Mouse (Mus musculus) limb, embryonic 14.5 days (tissue): ENCODE results near the gene Plekhm2. TPM values are rescaled to one million over a fixed set of nuclear protein-coding genes. Genes with fewer than 3 reads are reported as not detected.

Source experiments
- ATAC-seq: fragments of 200-750 bp; cut with Nextera tagmentation; 2 replicates; pipeline ENCODE4 v1.8.0; 2017; ENCODE audit warnings: low read depth, moderate number of reproducible peaks, moderate TSS enrichment; ENCODE audit not compliant: low FRiP score
- DNase-seq: peaks from one replicate; pipeline ENCODE4 v3.0.0-alpha.2; 2015; ENCODE audit warnings: low spot score
- H3K27ac ChIP-seq: fragments of 300-500 bp; sonication (generic); replicated peaks from 2 replicates; pipeline ENCODE4 v1.5.1; 2014; ENCODE audit warnings: low read depth, mild to moderate bottlenecking, low read length, moderate library complexity, mixed read lengths
- H3K27me3 ChIP-seq: fragments of 300-500 bp; sonication (generic); 2 replicates; pipeline ENCODE4 v1.6.1; 2014; ENCODE audit warnings: low read length, mixed read lengths; ENCODE audit not compliant: control insufficient read depth, insufficient read depth
- H3K36me3 ChIP-seq: fragments of 300-500 bp; sonication (generic); 2 replicates; pipeline ENCODE4 v1.6.1; 2014; ENCODE audit warnings: mild to moderate bottlenecking, low read length, moderate library complexity, mixed read lengths; ENCODE audit not compliant: control insufficient read depth, insufficient read depth
- H3K4me1 ChIP-seq: fragments of 300-500 bp; sonication (generic); 2 replicates; pipeline ENCODE4 v1.6.1; 2014; ENCODE audit warnings: antibody characterized with exemption, low read length, mixed read lengths; ENCODE audit not compliant: control insufficient read depth, insufficient read depth
- H3K4me2 ChIP-seq: fragments of 300-500 bp; sonication (generic); replicated peaks from 2 replicates; pipeline ENCODE4 v1.6.1; 2014; ENCODE audit warnings: low read depth, mild to moderate bottlenecking, low read length, moderate library complexity; ENCODE audit not compliant: severe bottlenecking
- H3K4me3 ChIP-seq: fragments of 300-500 bp; sonication (generic); replicated peaks from 2 replicates; pipeline ENCODE4 v1.5.1; 2014; ENCODE audit warnings: low read length
- H3K9ac ChIP-seq: fragments of 300-500 bp; sonication (generic); 2 replicates; pipeline ENCODE4 v1.6.1; 2014; ENCODE audit warnings: mild to moderate bottlenecking, low read depth, low read length, moderate library complexity; ENCODE audit not compliant: severe bottlenecking
- H3K9me3 ChIP-seq: fragments of 300-500 bp; sonication (generic); 2 replicates; pipeline ENCODE4 v1.6.1; 2016; ENCODE audit warnings: low read length; ENCODE audit not compliant: control insufficient read depth
- POLR2A ChIP-seq: fragments of 200-500 bp; IDR thresholded peaks from 2 replicates; pipeline ENCODE4 v1.8.0; 2012; ENCODE audit warnings: inconsistent platforms, mild to moderate bottlenecking, moderate library complexity, borderline replicate concordance; ENCODE audit not compliant: insufficient read depth, insufficient read length; ENCODE audit errors: extremely low read depth
- WGBS: fragments of 180-500 bp; shearing (Covaris S2); extraction: QIAGEN DNeasy Blood & Tissue Kit; methylation state at CpG from one replicate; pipeline ENCODE4 v1.1.7; 2014; 5-methylcytosine and 5-hydroxymethylcytosine counted together
- polyA plus RNA-seq, 2 experiments: library from polyadenylated mRNA; depleted of rRNA in 1 of 2; stranded (reverse) in 1 of 2; unstranded in 1 of 2; fragments of >200 nt; fragmentation: Nextera tagmentation in 1 of 2; extraction: Ambion mirVana in 1 of 2; gene quantifications; 2 replicates each; pipeline versions ENCODE4 v1.2.1 to v1.2.3; 2012 to 2014

Plekhm2 gene
- polyA plus RNA-seq, 2 experiments = 4.9 to 51.8 TPM

- H3K27me3 ChIP-seq = no peaks in the 10 kb centered on the region
- peak; percentile 39 for DNase-seq
- H3K4me2 ChIP-seq = peak overlapping the region; percentile 44
- H3K27ac ChIP-seq = no peak overlapping the region
- no peaks in the 10 kb centered on the region for H3K9me3 ChIP-seq
- 5% methylated on average over 20 of the region's 20 CpGs for WGBS
- H3K9ac ChIP-seq = peak overlapping the region; percentile 34; the same call in 1 of the 2 replicates
- H3K36me3 ChIP-seq = no peaks in the 10 kb centered on the region
- no peak for TF ChIP-seq POLR2A
- H3K4me3 ChIP-seq = peak overlapping the region; percentile 24
- 0 out of 2 replicates have a peak, but pooled peaks cover 6% of the 10 kb centered on the region for H3K4me1 ChIP-seq
- ATAC-seq = peak; percentile 9; the same call in 1 of the 2 replicates
Measured at GRCm38 (mm10) chr4:141617299-141617698, 47.4 kb downstream of the Plekhm2 start.

GRCm38 (mm10) chr4:141616811-141617210 is 47.9 kb downstream of the Plekhm2 start:
- Histone ChIP-seq H3K9me3 (no peaks in the 10 kb centered on the region), H3K4me1 (0 out of 2 replicates have a peak, but pooled peaks cover 6% of the 10 kb centered on the region), H3K4me3 (no peak overlapping the region), H3K4me2 (no peak overlapping the region; the same call in 1 of the 2 replicates), H3K9ac (no peak overlapping the region), H3K27me3 (no peaks in the 10 kb centered on the region), H3K36me3 (no peaks in the 10 kb centered on the region), H3K27ac (no peak overlapping the region)
- no peak for ATAC-seq
- no peak for TF ChIP-seq POLR2A
- DNase-seq = no peak
- WGBS = 72% methylated on average over 6 of the region's 6 CpGs

GRCm38 (mm10) chr4:141614946-141615345 is 49.8 kb downstream of the Plekhm2 start:
- TF ChIP-seq POLR2A = no peak
- no peak overlapping the region for H3K4me3 ChIP-seq
- H3K4me1 ChIP-seq = 0 out of 2 replicates have a peak, but pooled peaks cover 6% of the 10 kb centered on the region
- DNase-seq (no peak), ATAC-seq (no peak)
- no peak overlapping the region for H3K9ac ChIP-seq
- no peaks in the 10 kb centered on the region for H3K27me3 ChIP-seq
- 90% methylated on average over 13 of the region's 14 CpGs for WGBS
- no peaks in the 10 kb centered on the region for H3K36me3 ChIP-seq
- no peak overlapping the region for H3K27ac ChIP-seq
- no peaks in the 10 kb centered on the region for H3K9me3 ChIP-seq
- no peak overlapping the region for H3K4me2 ChIP-seq

GRCm38 (mm10) chr4:141609538-141609937 is 55.2 kb downstream of the Plekhm2 start:
- H3K27ac ChIP-seq = peak overlapping the region; percentile 19; the same call in 1 of the 2 replicates
- H3K4me3 ChIP-seq = no peak overlapping the region
- H3K9me3 ChIP-seq = no peaks in the 10 kb centered on the region
- no peaks in the 10 kb centered on the region for H3K27me3 ChIP-seq
- TF ChIP-seq POLR2A = no peak
- no peak overlapping the region for H3K4me2 ChIP-seq
- no peaks in the 10 kb centered on the region for H3K4me1 ChIP-seq
- DNase-seq (peak; percentile 42), ATAC-seq (peak; percentile 23; the same call in 1 of the 2 replicates)
- H3K36me3 ChIP-seq = no peaks in the 10 kb centered on the region
- WGBS = 55% methylated on average over 6 of the region's 6 CpGs
- no peak overlapping the region for H3K9ac ChIP-seq

- H3K4me1 ChIP-seq = peaks cover 6% of the 10 kb centered on the region; the same call in 1 of the 2 replicates
- H3K27ac ChIP-seq = no peak within 1 kb of the TSS
- H3K4me3 ChIP-seq = no peak within 1 kb of the TSS
- TF ChIP-seq POLR2A = no peak
- whole genome bisulfite sequencing = 82% methylated on average over 11 of the region's 11 CpGs
- no peaks in the 10 kb centered on the region for H3K27me3 ChIP-seq
- H3K9ac ChIP-seq = no peak within 1 kb of the TSS
- ATAC-seq = no peak
- no peak within 1 kb of the TSS for H3K4me2 ChIP-seq
- H3K36me3 ChIP-seq = no peaks in the 10 kb centered on the region
- no peak for DNase-seq
- no peaks in the 10 kb centered on the region for H3K9me3 ChIP-seq
Measured at GRCm38 (mm10) chr4:141605861-141606260, 58.8 kb downstream of the Plekhm2 start, which contains the start of gene Fblim1. Fblim1 (minus strand) TSS chr4:141606096.
